Mouse (Mus musculus): ENCODE results near the gene Dock3.

Gene Dock3

DNA sequence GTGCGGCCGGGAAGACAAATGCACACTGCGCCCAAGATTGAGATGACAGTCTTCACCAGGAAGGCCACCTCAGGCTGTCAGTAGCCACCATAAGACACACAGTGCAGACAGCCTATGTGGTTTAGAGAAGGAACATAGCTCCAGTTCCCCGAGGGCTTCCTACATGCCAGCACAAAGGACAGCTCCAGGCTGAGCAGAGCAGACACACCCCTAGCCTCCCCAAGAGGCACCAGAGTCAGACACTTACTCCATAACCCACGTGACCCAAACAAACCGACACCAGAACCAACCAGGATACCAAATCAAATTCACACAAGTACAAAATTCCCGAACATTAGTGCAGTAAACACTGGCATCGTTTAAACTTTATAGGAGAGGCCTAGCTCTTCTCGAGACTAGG lies 342.4 kb downstream of the Dock3 start:
- peak; percentile 30 for DNase-seq (ENCODE audit: low read depth, low spot score)

DNA sequence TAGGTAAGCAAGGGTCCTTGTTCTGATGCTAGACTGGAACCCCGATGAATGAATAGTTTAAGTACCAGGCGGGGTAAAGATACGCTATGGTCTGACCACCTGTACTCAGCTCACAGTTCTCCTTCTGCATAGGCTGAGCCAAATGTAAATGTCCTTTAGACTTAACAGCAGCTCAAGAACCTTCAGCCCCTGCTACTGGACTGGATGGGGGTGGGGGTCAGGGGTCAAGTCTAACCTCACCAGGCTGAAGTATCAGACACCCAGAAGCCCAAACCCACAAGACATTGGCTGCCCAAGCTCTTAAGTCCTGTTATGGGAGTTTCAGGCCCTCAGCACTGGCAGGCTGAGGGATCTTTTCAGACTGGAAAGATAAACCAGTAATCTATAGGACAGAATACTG lies 343.4 kb downstream of the Dock3 start:
- DNase-seq (ENCODE audit: low read depth, low spot score), result no peak

DNA sequence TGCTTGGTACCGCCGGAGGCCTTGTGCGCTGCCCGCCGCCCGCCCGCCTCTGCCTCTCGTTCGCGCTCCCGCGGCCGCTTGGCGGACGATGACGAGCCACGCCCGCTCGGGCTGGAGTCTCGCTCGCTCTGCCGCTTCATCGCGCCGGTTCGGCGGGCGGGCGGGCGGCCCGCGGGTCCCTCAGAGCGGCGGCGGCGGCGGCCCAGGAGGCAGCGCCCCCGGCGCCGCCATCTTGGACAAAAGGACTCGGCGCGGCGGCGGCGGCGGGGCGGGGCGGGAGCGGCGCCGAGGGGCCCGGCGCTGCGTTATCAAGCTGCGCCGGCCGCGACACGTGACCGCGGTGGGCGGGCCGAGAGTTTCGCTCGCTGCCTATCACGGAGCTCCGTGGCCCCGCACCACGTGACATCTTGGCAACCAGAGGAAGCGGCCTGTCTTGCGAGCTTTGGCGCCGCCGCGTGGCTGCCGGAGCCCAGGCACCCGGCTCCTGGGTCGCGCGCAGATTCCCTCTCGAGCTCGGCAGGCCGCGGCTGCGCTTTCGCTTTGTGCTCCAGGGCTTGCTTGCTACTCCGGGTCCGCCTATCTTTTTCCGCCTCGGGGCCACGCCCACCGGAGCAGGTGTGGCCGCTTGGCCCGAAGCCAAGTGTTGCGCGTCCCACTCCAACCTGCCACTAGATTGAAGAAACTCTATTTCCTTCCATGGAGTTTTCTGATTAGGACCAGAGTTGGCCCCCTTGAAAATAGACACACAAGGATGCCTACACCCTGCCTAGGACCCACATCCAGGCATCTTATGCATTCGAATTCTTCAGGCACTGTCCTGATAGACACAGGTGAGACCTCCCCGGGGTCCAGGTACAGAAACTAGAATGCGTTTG lies 344.6 kb downstream of the Dock3 start, which contains the start of gene Rbm15b:
Gene Rbm15b (minus strand): TSS at position 601 of the 875 bp plus-strand sequence.
- peak; percentile 97 for DNase-seq (ENCODE audit: low read depth, low spot score)

DNA sequence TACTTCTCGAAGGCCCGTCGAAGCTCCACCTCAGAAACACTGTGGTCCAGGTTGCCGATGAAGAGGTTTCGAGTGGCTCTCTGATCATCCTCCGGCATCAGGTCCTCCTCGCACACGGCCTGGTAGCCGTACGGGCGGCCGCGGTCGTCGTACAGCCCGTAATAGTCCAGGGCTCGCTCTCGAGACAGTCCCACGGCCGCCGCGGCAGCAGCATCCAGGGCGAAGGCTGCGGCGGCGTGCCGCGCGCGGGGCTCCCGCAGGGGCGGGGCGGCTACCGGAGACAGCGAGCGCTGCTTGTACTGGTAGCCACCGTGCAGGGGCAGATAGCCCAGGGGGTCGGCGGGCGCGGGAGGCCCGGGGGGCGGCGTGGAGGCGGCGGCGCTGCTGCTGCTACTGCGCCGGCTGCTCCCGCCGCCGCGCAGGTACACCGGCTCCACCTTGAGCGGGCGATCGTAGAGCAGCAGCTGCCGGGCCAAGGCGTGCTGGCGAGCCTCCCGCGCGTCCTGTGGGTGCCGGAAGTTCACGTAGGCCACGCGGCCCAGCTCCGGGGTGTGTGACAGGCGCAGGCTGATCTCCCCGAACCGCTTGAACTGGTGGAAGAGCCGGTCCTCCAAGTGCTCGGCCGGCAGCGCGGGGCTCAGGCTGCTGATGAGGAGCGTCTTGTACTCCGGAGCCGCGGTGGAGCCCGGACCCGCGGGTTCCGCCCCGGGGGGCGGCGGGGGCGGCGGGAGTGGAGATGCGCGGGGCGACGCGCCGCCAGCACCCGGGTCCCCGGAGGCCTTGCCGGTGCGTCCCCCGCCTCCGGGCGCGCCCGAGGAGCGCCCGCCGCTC lies 345.6 kb downstream of the Dock3 start:
- peak; percentile 44 for DNase-seq (ENCODE audit: low read depth, low spot score)

DNA sequence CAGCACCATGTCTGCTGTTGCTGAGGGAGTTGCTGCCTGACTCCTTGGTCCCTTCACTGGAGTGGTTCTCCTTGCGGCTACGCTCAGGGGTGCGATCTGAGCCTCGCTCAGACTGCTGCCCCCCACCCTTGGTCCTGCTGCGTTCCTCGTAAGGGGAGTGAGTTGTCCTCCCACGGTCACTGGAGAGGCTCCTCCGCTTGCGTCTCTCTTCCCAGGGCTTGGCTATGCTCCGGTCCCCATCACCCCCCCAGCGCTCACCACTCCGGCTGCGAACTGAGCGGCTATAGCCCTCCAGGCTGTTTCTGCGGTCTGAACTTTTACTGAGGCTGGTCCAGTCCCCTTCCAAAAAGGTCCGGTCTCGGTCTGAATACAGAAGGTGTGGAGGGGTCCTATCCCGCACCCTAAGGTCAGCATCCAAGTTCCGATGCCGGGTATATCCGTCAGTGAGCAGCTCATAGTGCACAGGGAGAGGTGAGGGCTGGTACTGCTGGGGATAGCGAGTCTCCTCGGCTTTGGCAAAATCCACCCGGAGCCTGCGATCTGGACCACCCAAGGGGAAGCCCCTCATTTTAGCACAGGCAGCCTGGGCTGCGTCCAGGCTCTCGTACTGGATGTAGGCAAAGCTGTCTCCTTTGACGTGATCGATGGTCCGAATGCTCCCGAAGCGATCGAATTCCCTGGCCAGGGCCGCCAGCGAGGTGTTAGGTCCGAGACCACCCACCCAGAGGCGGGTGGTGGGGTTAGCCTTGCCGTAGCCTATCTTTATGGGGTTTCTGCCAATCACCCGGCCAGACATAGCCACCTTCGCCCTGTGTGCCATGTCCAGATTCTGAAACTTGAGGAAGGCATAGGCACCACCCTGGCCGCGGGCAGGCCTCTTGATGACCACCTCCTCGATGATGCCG lies 346.5 kb downstream of the Dock3 start:
- DNase-seq (ENCODE audit: low read depth, low spot score), result peak; percentile 10

DNA sequence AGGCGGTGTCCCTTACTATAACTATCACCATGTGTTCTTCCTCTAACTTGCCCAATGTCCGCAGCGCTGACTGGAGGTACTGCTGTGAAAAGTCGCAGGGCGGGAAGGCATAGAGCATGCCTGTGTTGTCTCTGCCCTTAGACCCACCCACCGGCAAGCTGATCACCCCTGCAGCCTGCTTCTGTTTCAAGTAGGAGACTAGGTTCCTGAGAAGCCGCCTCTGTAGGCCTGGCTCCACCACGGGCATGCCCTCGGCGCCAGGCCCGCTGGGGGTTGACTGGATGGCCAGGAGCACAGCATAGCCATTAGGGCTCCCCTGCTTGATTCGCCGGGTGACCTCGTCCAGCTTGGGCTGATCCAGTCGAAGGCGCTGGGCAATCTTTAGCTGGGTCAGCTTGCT lies 347.4 kb downstream of the Dock3 start:
- no peak for DNase-seq (ENCODE audit: low read depth, low spot score)

DNA sequence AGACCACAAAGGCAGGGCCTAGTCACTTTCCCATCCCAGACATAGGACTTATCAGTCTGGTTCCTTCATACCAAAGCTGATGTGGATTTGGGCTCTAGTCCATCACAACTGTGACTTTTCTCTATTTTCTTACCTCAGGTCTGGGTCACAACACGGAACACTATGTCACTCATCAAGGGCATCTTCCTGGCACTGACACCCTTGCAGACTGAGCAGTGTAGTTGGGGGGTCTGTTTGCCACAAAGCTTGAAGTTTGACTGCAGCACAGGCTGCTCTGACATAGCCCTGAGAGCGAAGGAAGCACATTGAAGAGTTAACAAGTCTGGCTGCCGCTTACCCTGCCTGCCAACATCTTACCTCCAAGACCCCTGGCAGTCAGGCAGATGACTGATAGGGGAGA lies 348.6 kb downstream of the Dock3 start:
- DNase-seq (ENCODE audit: low read depth, low spot score), result no peak

DNA sequence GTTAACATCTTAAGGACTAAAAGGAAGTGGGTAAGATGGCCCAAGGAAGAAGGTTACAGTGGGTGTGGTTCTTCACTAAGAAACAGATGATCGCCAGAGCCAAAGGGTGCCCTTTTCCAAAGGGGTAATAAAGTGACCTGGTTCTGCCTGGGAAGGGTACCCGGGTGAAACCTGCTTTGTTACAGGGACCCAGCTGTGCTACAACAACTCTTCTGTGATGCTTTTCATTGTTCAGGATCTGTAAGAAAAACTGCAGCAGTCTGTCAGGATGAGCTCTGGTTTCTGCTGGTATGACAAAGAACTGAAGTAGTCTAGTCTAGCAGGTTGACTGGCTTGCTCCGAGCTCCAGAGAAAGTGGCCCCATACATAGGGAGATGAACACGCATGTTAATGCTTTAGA lies 349.5 kb downstream of the Dock3 start:
- DNase-seq (ENCODE audit: low read depth, low spot score), result no peak

DNA sequence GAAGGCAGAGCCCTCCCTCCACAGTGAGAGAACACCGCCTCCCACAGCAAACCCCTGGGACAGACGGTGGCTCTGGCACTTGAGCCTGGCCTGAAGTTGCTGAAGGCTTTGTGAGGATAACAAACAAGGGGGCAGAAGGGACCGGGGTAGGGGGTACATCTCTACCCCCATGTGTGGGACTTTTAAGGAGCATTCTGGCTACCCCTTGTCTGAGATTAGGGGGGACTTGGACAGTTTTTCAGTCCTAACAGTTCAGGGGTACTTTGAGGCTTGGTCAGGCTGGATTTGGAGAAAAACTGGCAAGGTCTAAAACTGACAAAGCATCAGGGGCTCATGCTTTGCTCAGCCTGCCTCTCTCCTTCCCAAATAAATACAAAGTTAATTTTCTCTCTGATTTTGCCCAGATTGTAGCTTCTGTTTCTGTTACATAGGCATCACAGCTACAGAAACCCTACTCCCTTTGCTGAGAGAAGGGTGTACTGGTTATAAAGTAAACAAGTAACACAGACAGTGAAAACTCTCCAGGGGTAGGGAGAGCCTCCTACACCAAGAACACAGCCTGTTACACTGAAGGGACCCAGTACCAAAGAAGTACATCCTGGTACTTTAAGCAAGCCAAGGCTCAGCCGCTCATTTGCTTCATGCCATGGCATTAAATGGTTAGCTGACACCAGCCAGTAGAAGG lies 350.5 kb downstream of the Dock3 start:
- DNase-seq (ENCODE audit: low read depth, low spot score), result no peak

DNA sequence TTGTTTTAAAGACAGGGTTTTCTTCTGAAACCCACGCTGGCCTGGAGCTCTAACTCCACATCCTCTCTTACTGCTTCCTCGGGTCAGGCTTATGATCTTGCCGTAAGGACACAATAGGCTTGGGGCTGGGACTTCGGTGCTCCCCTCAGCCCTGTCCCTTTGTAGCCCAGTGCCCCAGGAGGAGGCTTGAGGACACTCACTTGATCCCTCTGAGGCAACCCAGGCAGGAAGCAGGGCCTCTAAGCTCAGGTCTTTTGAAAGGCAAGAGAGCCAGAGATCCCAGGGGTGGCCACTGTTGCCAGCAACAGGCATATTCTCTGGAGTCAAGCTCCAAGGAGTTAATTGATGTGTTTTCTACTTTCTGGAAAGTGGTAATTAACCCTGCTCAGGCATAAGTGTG lies 352.2 kb downstream of the Dock3 start:
- DNase-seq (ENCODE audit: low read depth, low spot score), result no peak

DNA sequence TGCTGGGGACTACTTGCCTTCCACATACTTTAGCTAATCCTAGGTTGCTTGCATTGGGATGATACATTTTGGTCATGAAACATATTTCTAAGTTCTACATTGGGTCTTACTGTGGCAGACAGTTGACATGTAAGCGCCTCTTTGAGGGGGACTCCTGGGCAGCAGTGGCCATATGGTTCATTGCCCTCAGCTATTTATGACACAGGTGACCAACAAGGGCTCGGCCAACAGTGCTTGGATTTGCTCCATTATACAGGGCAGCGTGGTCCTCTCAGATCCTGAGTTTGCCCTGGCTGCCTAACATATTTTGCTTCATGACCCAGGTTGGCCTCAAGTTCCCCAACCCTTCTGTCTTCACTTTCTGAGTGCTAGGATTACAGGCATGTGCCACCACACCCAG lies 355.0 kb downstream of the Dock3 start:
- DNase-seq (ENCODE audit: low read depth, low spot score), result no peak

DNA sequence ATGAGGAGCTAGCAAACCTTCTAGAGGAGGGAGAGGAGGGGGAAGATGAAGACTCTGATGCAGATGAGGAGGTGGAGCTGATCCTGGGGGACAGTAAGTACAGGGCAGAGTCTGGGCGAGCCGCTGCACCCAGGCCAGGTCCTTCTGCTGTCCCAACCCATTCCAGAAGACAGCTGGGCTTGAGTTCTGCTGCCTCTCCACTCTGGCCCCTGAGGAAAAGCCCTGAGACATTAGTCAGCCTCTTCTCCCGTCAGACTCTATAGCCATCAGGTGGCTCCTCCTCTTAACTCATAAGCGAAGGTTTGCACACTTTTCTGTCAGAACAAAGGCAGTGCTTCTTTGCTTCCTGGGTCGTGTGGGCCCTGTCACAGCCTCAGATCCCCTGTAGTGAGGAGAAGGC lies 357.5 kb downstream of the Dock3 start:
- no peak for DNase-seq (ENCODE audit: low read depth, low spot score)

DNA sequence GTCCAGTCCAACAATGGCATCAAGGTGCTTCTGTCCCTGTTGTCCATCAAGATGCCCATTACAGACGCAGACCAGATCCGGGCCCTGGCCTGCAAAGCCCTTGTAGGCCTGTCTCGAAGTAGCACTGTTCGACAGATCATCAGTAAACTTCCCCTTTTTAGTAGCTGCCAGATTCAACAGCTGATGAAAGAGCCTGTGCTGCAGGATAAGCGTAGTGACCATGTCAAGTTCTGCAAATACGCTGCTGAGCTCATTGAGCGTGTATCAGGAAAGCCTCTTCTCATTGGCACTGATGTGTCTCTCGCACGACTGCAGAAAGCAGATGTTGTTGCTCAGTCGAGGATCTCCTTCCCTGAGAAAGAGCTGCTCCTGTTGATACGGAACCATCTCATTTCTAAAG lies 373.7 kb downstream of the Dock3 start:
- DNase-seq (ENCODE audit: low read depth, low spot score), result no peak

DNA sequence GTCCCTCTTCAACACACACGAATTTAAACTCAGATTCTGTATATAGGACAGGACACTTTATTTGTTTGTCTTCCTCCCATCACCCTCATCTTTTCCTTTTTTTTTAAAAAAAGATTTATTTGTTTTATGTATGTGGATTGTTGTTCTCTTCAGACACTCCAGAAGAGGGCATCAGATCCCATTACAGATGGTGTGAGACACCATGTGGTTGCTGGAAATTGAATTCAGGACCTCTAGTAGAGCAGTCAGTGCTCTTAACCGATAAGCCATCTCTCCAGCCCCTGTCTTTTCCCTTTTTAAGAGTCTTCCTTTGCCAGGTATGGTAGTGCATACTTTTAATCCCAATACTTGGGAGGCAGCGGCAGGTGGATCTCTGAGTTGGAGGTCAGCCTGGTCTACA lies 375.0 kb downstream of the Dock3 start:
- no peak for DNase-seq (ENCODE audit: low read depth, low spot score)
